Mouse (Mus musculus): Measurements from ENCODE around the gene Hdac7. TPM values are rescaled to one million over a fixed set of nuclear protein-coding genes. Genes with fewer than 3 reads are reported as not detected.

The Hdac7 gene
- 5.7 and 6.5 TPM in 2 replicates for polyA plus RNA-seq (2015; fragmentation: Nextera tagmentation; extraction: Ambion mirVana)

- Histone ChIP-seq H3K9me3 (replicated peaks) (no peaks in the 10 kb centered on the region), H3K4me3 (replicated peaks) (peak within 1 kb of the TSS; percentile 21), H3K27me3 (no peaks in the 10 kb centered on the region), H3K27ac (replicated peaks) (peak within 1 kb of the TSS; percentile 72), H3K4me1 (replicated peaks) (peaks cover 98% of the 10 kb centered on the region), H3K36me3 (replicated peaks) (no peaks in the 10 kb centered on the region), H3K4me2 (peak within 1 kb of the TSS; percentile 62), H3K9ac (peak within 1 kb of the TSS; percentile 37)
- ATAC-seq (ENCODE audit: insufficient read depth): peak; percentile 67
- 25% methylated on average over 19 of the region's 19 CpGs for WGBS (ENCODE audit: insufficient replicate concordance)
Observed at GRCm38 (mm10) chr15:97844037-97845034, at the start of gene Hdac7. Hdac7 (minus strand) TSS chr15:97844502.

- Histone ChIP-seq H3K27me3 (no peaks in the 10 kb centered on the region), H3K4me2 (no peak overlapping the region), H3K27ac (replicated peaks) (no peak overlapping the region), H3K9me3 (replicated peaks) (no peaks in the 10 kb centered on the region), H3K4me3 (replicated peaks) (no peak overlapping the region), H3K9ac (no peak overlapping the region), H3K4me1 (replicated peaks) (peaks cover 6% of the 10 kb centered on the region; the same call in 1 of the 2 replicates), H3K36me3 (replicated peaks) (no peaks in the 10 kb centered on the region)
- WGBS (ENCODE audit: insufficient replicate concordance): 12% methylated on average over 8 of the region's 8 CpGs
- 0 out of 2 replicates have a peak, but pooled peaks have one; percentile 22 for ATAC-seq (ENCODE audit: insufficient read depth)
Observed at GRCm38 (mm10) chr15:97892506-97892905, 48.2 kb upstream of the Hdac7 start.

GRCm38 (mm10) chr15:97890450-97890849 lies 46.1 kb upstream of the Hdac7 start:
- H3K4me1 ChIP-seq (replicated peaks): peaks cover 6% of the 10 kb centered on the region; the same call in 1 of the 2 replicates
- no peaks in the 10 kb centered on the region for H3K9me3 ChIP-seq (replicated peaks)
- no peak overlapping the region for H3K9ac ChIP-seq
- H3K27me3 ChIP-seq: no peaks in the 10 kb centered on the region
- H3K4me3 ChIP-seq (replicated peaks): no peak overlapping the region
- H3K4me2 ChIP-seq: no peak overlapping the region
- 75% methylated on average over 10 of the region's 10 CpGs for WGBS (ENCODE audit: insufficient replicate concordance)
- H3K36me3 ChIP-seq (replicated peaks): no peaks in the 10 kb centered on the region
- H3K27ac ChIP-seq (replicated peaks): no peak overlapping the region
- ATAC-seq (ENCODE audit: insufficient read depth): no peak

GRCm38 (mm10) chr15:97890017-97890416 lies 45.7 kb upstream of the Hdac7 start:
- no peak for ATAC-seq (ENCODE audit: insufficient read depth)
- 54% methylated on average over 11 of the region's 11 CpGs for WGBS (ENCODE audit: insufficient replicate concordance)

GRCm38 (mm10) chr15:97887541-97888016 lies 43.3 kb upstream of the Hdac7 start:
- WGBS (ENCODE audit: insufficient replicate concordance): 62% methylated on average over 10 of the region's 10 CpGs
- no peak for ATAC-seq (ENCODE audit: insufficient read depth)
- Histone ChIP-seq H3K27me3 (no peaks in the 10 kb centered on the region), H3K4me1 (replicated peaks) (peaks cover 6% of the 10 kb centered on the region; the same call in 1 of the 2 replicates), H3K4me3 (replicated peaks) (no peak overlapping the region), H3K9ac (no peak overlapping the region), H3K9me3 (replicated peaks) (no peaks in the 10 kb centered on the region), H3K27ac (replicated peaks) (no peak overlapping the region), H3K4me2 (no peak overlapping the region), H3K36me3 (replicated peaks) (no peaks in the 10 kb centered on the region)

More at GRCm38 (mm10) chr15:97890017-97890416, 45.7 kb upstream of the Hdac7 start:
- Histone ChIP-seq H3K4me1 (replicated peaks) (peaks cover 6% of the 10 kb centered on the region; the same call in 1 of the 2 replicates), H3K9me3 (replicated peaks) (no peaks in the 10 kb centered on the region), H3K4me3 (replicated peaks) (no peak overlapping the region), H3K9ac (no peak overlapping the region), H3K27me3 (no peaks in the 10 kb centered on the region), H3K4me2 (no peak overlapping the region), H3K36me3 (replicated peaks) (no peaks in the 10 kb centered on the region), H3K27ac (replicated peaks) (no peak overlapping the region)

GRCm38 (mm10) chr15:97881423-97881822 lies 37.1 kb upstream of the Hdac7 start:
- Histone ChIP-seq H3K9me3 (replicated peaks) (no peaks in the 10 kb centered on the region), H3K27me3 (no peaks in the 10 kb centered on the region), H3K9ac (no peak overlapping the region), H3K4me1 (replicated peaks) (peaks cover 8% of the 10 kb centered on the region; the same call in 1 of the 2 replicates), H3K36me3 (replicated peaks) (no peaks in the 10 kb centered on the region), H3K4me2 (no peak overlapping the region), H3K4me3 (replicated peaks) (no peak overlapping the region), H3K27ac (replicated peaks) (no peak overlapping the region)
- no peak for ATAC-seq (ENCODE audit: insufficient read depth)
- WGBS (ENCODE audit: insufficient replicate concordance): 68% methylated on average over 8 of the region's 8 CpGs

- Histone ChIP-seq H3K27me3 (no peaks in the 10 kb centered on the region), H3K4me2 (no peak overlapping the region), H3K9ac (no peak overlapping the region), H3K4me3 (replicated peaks) (no peak overlapping the region), H3K4me1 (replicated peaks) (peaks cover 8% of the 10 kb centered on the region; the same call in 1 of the 2 replicates), H3K27ac (replicated peaks) (no peak overlapping the region), H3K9me3 (replicated peaks) (no peaks in the 10 kb centered on the region), H3K36me3 (replicated peaks) (no peaks in the 10 kb centered on the region)
- no peak for ATAC-seq (ENCODE audit: insufficient read depth)
- WGBS (ENCODE audit: insufficient replicate concordance): 39% methylated on average over 9 of the region's 9 CpGs
Observed at GRCm38 (mm10) chr15:97880441-97880840, 36.1 kb upstream of the Hdac7 start.

GRCm38 (mm10) chr15:97878696-97879328 lies 34.5 kb upstream of the Hdac7 start:
- Histone ChIP-seq H3K4me1 (replicated peaks) (peaks cover 8% of the 10 kb centered on the region; the same call in 1 of the 2 replicates), H3K4me2 (no peak overlapping the region), H3K9me3 (replicated peaks) (no peaks in the 10 kb centered on the region), H3K9ac (no peak overlapping the region), H3K36me3 (replicated peaks) (no peaks in the 10 kb centered on the region), H3K27ac (replicated peaks) (no peak overlapping the region), H3K27me3 (no peaks in the 10 kb centered on the region), H3K4me3 (replicated peaks) (no peak overlapping the region)
- whole genome bisulfite sequencing (ENCODE audit: insufficient replicate concordance): 32% methylated on average over 7 of the region's 7 CpGs
- no peak; the same call in 1 of the 2 replicates for ATAC-seq (ENCODE audit: insufficient read depth)

GRCm38 (mm10) chr15:97875784-97876183 lies 31.5 kb upstream of the Hdac7 start:
- Histone ChIP-seq H3K9me3 (replicated peaks) (no peaks in the 10 kb centered on the region), H3K36me3 (replicated peaks) (no peaks in the 10 kb centered on the region), H3K4me3 (replicated peaks) (no peak overlapping the region), H3K27ac (replicated peaks) (no peak overlapping the region), H3K4me1 (replicated peaks) (peaks cover 8% of the 10 kb centered on the region; the same call in 1 of the 2 replicates), H3K4me2 (no peak overlapping the region), H3K9ac (no peak overlapping the region), H3K27me3 (no peaks in the 10 kb centered on the region)
- WGBS (ENCODE audit: insufficient replicate concordance): 79% methylated on average over 8 of the region's 8 CpGs
- ATAC-seq (ENCODE audit: insufficient read depth): no peak

- H3K27ac ChIP-seq (replicated peaks): no peak overlapping the region
- H3K4me3 ChIP-seq (replicated peaks): no peak overlapping the region
- H3K36me3 ChIP-seq (replicated peaks): no peaks in the 10 kb centered on the region
- no peak for ATAC-seq (ENCODE audit: insufficient read depth)
- no peaks in the 10 kb centered on the region for H3K9me3 ChIP-seq (replicated peaks)
- no peak overlapping the region for H3K9ac ChIP-seq
- H3K4me2 ChIP-seq: no peak overlapping the region
- 67% methylated on average over 9 of the region's 9 CpGs for WGBS (ENCODE audit: insufficient replicate concordance)
- H3K4me1 ChIP-seq (replicated peaks): peaks cover 5% of the 10 kb centered on the region; the same call in 1 of the 2 replicates
- no peaks in the 10 kb centered on the region for H3K27me3 ChIP-seq
Observed at GRCm38 (mm10) chr15:97873717-97874116, 29.4 kb upstream of the Hdac7 start.

- WGBS (ENCODE audit: insufficient replicate concordance): 77% methylated on average over 8 of the region's 8 CpGs
Observed at GRCm38 (mm10) chr15:97872161-97872560, 27.9 kb upstream of the Hdac7 start.

More at GRCm38 (mm10) chr15:97872161-97872560, 27.9 kb upstream of the Hdac7 start:
- Histone ChIP-seq H3K27me3 (no peaks in the 10 kb centered on the region), H3K4me3 (replicated peaks) (no peak overlapping the region), H3K4me1 (replicated peaks) (no peaks in the 10 kb centered on the region), H3K9me3 (replicated peaks) (no peaks in the 10 kb centered on the region), H3K4me2 (no peak overlapping the region), H3K9ac (no peak overlapping the region), H3K27ac (replicated peaks) (no peak overlapping the region), H3K36me3 (replicated peaks) (no peaks in the 10 kb centered on the region)
- ATAC-seq (ENCODE audit: insufficient read depth): no peak
